Mouse (Mus musculus) cerebellum, adult 18-20 months (tissue): ENCODE results near the gene Bckdk.
A peak's percentile ranks its signal among the peaks of the same experiment; 100 is the strongest.
"Not testable (repeated sequence)": the region's sequence is repeated elsewhere in the genome, so short reads cannot be mapped to it uniquely, and the experiment has no call there.

Source experiments
- DNase-seq, 2 experiments: peaks; one replicate each; pipeline ENCODE4 v3.0.0; 2021

Bckdk gene

GRCm38 (mm10) chr7:127903971-127904796 lies at the start of gene Bckdk:
Gene Bckdk (plus strand): TSS chr7:127904082.
- DNase-seq, result peak; percentile 79 to 86

- DNase-seq, result no peak
Measured at GRCm38 (mm10) chr7:127858258-127858657, 45.6 kb upstream of the Bckdk start.

- DNase-seq, result no peak
Measured at GRCm38 (mm10) chr7:127866434-127866833, 37.4 kb upstream of the Bckdk start.

- DNase-seq, result no peak
Measured at GRCm38 (mm10) chr7:127867641-127868040, 36.2 kb upstream of the Bckdk start.

- DNase-seq, result no peak
Measured at GRCm38 (mm10) chr7:127869149-127869810, 34.6 kb upstream of the Bckdk start.

- DNase-seq, result no peak
Measured at GRCm38 (mm10) chr7:127870136-127870821, 33.6 kb upstream of the Bckdk start.

- DNase-seq, result no peak
Measured at GRCm38 (mm10) chr7:127874812-127875626, 28.9 kb upstream of the Bckdk start.

GRCm38 (mm10) chr7:127875627-127876001 lies 28.3 kb upstream of the Bckdk start:
- DNase-seq, result peak; percentile 99

GRCm38 (mm10) chr7:127876041-127876466 lies 27.8 kb upstream of the Bckdk start, which contains the start of gene Zfp646:
Gene Zfp646 (plus strand): TSS chr7:127876221.
- DNase-seq, result peak in 1 of 2 experiments; percentile 72

GRCm38 (mm10) chr7:127876467-127877348 lies 27.2 kb upstream of the Bckdk start, which contains the start of gene Zfp668:
Gene Zfp668 (minus strand): TSS chr7:127876828.
- peak; percentile 89 to 91 for DNase-seq

GRCm38 (mm10) chr7:127879301-127879700 lies 24.6 kb upstream of the Bckdk start:
- DNase-seq, result no peak

GRCm38 (mm10) chr7:127880431-127880830 lies 23.5 kb upstream of the Bckdk start:
- no peak for DNase-seq

GRCm38 (mm10) chr7:127885951-127886350 lies 17.9 kb upstream of the Bckdk start:
- peak in 1 of 2 experiments; percentile 30 for DNase-seq

GRCm38 (mm10) chr7:127886551-127886950 lies 17.3 kb upstream of the Bckdk start:
- DNase-seq, result no peak

- no peak for DNase-seq
Measured at GRCm38 (mm10) chr7:127887191-127887590, 16.7 kb upstream of the Bckdk start.

GRCm38 (mm10) chr7:127887781-127888180 lies 16.1 kb upstream of the Bckdk start:
- DNase-seq, result no peak

- no peak for DNase-seq
Measured at GRCm38 (mm10) chr7:127888821-127889220, 15.1 kb upstream of the Bckdk start.

GRCm38 (mm10) chr7:127890798-127891197 lies 13.1 kb upstream of the Bckdk start, which contains the start of gene Prss53:
Gene Prss53 (minus strand): TSS chr7:127890970.
- no peak for DNase-seq

- DNase-seq, result no peak
Measured at GRCm38 (mm10) chr7:127894480-127894879, 9.4 kb upstream of the Bckdk start.

GRCm38 (mm10) chr7:127895442-127895841 lies 8.4 kb upstream of the Bckdk start, which contains the start of the genes Gm21974 and Vkorc1:
Gene Gm21974 (minus strand): TSS chr7:127895454.
Gene Vkorc1 (minus strand): TSS chr7:127895617.
- peak; percentile 96 to 97 for DNase-seq

- DNase-seq, result not testable (repeated sequence)
Measured at GRCm38 (mm10) chr7:127895891-127896290, 8.0 kb upstream of the Bckdk start.
